Mouse (Mus musculus): ENCODE measurements around the gene A630095N17Rik.
"Not testable (repeated sequence)": the region's sequence is repeated elsewhere in the genome, so short reads cannot be mapped to it uniquely, and the experiment has no call there.

Gene A630095N17Rik

GRCm38 (mm10) chr1:75243411-75243810, 11.5 kb upstream of the A630095N17Rik start:
- DNase-seq (ENCODE audit: low spot score) = no peak

GRCm38 (mm10) chr1:75239591-75239990, 7.7 kb upstream of the A630095N17Rik start:
- DNase-seq (ENCODE audit: low spot score) = no peak

- peak; percentile 86 for DNase-seq (ENCODE audit: low spot score)
These were observed 4.5 kb upstream of the A630095N17Rik start, which contains the start of gene Dnajb2 for GRCm38 (mm10) chr1:75236117-75237050. TSS of gene Dnajb2 (plus strand) at chr1:75236406.

- DNase-seq (ENCODE audit: low spot score) = peak; percentile 77
These were observed 2.7 kb upstream of the A630095N17Rik start for GRCm38 (mm10) chr1:75234606-75235005.

- not testable (repeated sequence) for DNase-seq (ENCODE audit: low spot score)
These were observed 587 bp upstream of the A630095N17Rik start for GRCm38 (mm10) chr1:75232489-75232888.

- no peak for DNase-seq (ENCODE audit: low spot score)
These were observed 678 bp downstream of the A630095N17Rik start for GRCm38 (mm10) chr1:75231224-75231623.

GRCm38 (mm10) chr1:75230335-75230994, 1.4 kb downstream of the A630095N17Rik start:
- no peak for DNase-seq (ENCODE audit: low spot score)

- DNase-seq (ENCODE audit: low spot score) = no peak
These were observed 2.7 kb downstream of the A630095N17Rik start for GRCm38 (mm10) chr1:75229158-75229557.

GRCm38 (mm10) chr1:75227653-75228052, 4.2 kb downstream of the A630095N17Rik start:
- DNase-seq (ENCODE audit: low spot score) = no peak

- no peak for DNase-seq (ENCODE audit: low spot score)
These were observed 5.8 kb downstream of the A630095N17Rik start for GRCm38 (mm10) chr1:75226138-75226537.

- DNase-seq (ENCODE audit: low spot score) = no peak
These were observed 6.4 kb downstream of the A630095N17Rik start for GRCm38 (mm10) chr1:75225473-75225872.

- DNase-seq (ENCODE audit: low spot score) = no peak
These were observed 8.4 kb downstream of the A630095N17Rik start for GRCm38 (mm10) chr1:75223532-75223931.

- no peak for DNase-seq (ENCODE audit: low spot score)
These were observed 9.0 kb downstream of the A630095N17Rik start for GRCm38 (mm10) chr1:75222926-75223325.

- DNase-seq (ENCODE audit: low spot score) = no peak
These were observed 10.4 kb downstream of the A630095N17Rik start for GRCm38 (mm10) chr1:75221538-75221937.

GRCm38 (mm10) chr1:75219531-75219930, 12.4 kb downstream of the A630095N17Rik start, which contains the start of gene Tuba4a:
TSS of gene Tuba4a (minus strand) at chr1:75219865.
- peak; percentile 47 for DNase-seq (ENCODE audit: low spot score)

GRCm38 (mm10) chr1:75219078-75219477, 12.8 kb downstream of the A630095N17Rik start:
- DNase-seq (ENCODE audit: low spot score) = peak; percentile 81

- no peak for DNase-seq (ENCODE audit: low spot score)
These were observed 13.5 kb downstream of the A630095N17Rik start for GRCm38 (mm10) chr1:75218227-75219001.

GRCm38 (mm10) chr1:75217893-75218226, 14.0 kb downstream of the A630095N17Rik start:
- DNase-seq (ENCODE audit: low spot score) = no peak

GRCm38 (mm10) chr1:75216797-75217585, 14.9 kb downstream of the A630095N17Rik start:
- DNase-seq (ENCODE audit: low spot score) = no peak

GRCm38 (mm10) chr1:75215785-75216184, 16.1 kb downstream of the A630095N17Rik start:
- DNase-seq (ENCODE audit: low spot score) = no peak

GRCm38 (mm10) chr1:75214886-75215285, 17.0 kb downstream of the A630095N17Rik start:
- DNase-seq (ENCODE audit: low spot score) = no peak
